Mouse (Mus musculus): ENCODE results near the gene Micu1. TPM values are rescaled to one million over a fixed set of nuclear protein-coding genes. Genes with fewer than 3 reads are reported as not detected.

Gene Micu1
- polyA plus RNA-seq, 1 experiment from 2014 or later: 56.2 TPM

DNA sequence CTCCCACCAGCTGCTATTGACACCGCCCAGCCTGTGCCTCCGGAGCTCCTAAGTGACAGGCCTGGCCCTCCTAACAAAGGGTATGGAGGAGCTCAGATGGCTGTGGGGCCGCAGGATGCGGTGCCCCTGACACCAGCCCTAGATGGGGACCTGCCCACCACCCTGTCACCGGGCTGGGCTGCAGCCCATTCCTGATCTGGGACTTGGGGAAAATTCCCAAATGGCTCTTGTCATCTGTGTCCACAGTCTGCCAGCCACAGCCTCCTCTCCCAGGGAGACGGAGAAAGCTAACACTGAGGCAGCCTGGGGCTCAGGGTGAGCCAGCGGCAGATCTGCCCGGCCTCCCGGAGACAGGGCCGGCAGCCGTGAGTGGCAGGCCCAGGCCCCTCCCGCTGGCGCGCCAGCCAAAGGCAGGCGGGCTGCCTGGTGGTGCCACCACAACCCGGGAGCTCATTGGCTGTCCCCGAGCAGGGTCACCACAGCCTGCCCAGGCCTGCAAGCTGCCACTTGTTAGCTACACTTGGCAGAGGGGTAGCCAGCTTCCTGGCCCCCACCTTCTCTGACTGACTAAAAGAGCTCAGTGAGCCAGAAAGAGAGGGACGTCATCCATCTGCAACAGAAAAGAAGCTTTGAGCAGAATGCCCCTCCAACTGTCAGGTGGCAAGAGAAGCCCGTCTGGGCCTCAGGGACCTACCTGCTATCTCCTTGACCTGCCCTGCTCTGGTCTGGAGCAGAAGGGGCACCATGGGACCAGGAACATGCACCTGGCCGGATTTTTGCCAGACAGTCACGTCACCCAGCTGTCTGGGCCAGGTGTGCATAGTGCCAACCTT, 197.3 kb downstream of the Micu1 start:
- WGBS: 9% methylated on average over 21 of the region's 21 CpGs
- peaks cover 17% of the 10 kb centered on the region; the same call in 1 of the 2 replicates for H3K4me1 ChIP-seq (replicated peaks; ENCODE audit: control insufficient read depth, insufficient read depth)
- DNase-seq (ENCODE audit: low spot score): peak; percentile 95
- ATAC-seq (ENCODE audit: low FRiP score, low TSS enrichment): peak; percentile 92
- peaks cover 13% of the 10 kb centered on the region for H3K36me3 ChIP-seq (ENCODE audit: control insufficient read depth, insufficient read depth, low read length)
- H3K4me3 ChIP-seq (ENCODE audit: low read depth, low read length): no peak overlapping the region
- no peaks in the 10 kb centered on the region for H3K9me3 ChIP-seq (ENCODE audit: control insufficient read depth, low read length)
- H3K27ac ChIP-seq (replicated peaks): peak overlapping the region; percentile 94
- H3K9ac ChIP-seq (ENCODE audit: low read length): peak overlapping the region; percentile 61
- peak overlapping the region; percentile 27; the same call in 1 of the 2 replicates for H3K4me2 ChIP-seq (replicated peaks; ENCODE audit: low read depth)
- TF ChIP-seq EP300 (optimal IDR thresholded peaks at IDR 0.05): peak; percentile 88
- TF ChIP-seq CTCF (IDR thresholded peaks at IDR 0.05; ENCODE audit: low read depth): no peak
- no peaks in the 10 kb centered on the region for H3K27me3 ChIP-seq (ENCODE audit: control insufficient read depth, insufficient read depth, low read length)

DNA sequence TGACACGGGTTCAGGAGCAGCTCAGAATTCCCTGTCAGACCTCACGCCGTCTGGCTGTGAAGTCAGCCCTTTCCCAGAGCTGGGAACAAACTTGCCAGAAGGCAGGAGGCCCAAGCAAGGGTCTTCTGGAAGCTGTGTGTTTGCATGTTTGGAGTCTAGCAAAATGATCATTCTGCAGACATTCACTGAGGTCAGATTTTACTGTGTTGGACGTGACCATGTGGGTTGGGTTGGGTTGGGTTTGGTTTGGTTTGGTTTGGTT, 197.8 kb downstream of the Micu1 start:
- peak overlapping the region; percentile 61 for H3K9ac ChIP-seq (ENCODE audit: low read length)
- peak overlapping the region; percentile 27; the same call in 1 of the 2 replicates for H3K4me2 ChIP-seq (replicated peaks; ENCODE audit: low read depth)
- no peaks in the 10 kb centered on the region for H3K9me3 ChIP-seq (ENCODE audit: control insufficient read depth, low read length)
- no peak for DNase-seq (ENCODE audit: low spot score)
- peaks cover 13% of the 10 kb centered on the region for H3K36me3 ChIP-seq (ENCODE audit: control insufficient read depth, insufficient read depth, low read length)
- H3K27me3 ChIP-seq (ENCODE audit: control insufficient read depth, insufficient read depth, low read length): no peaks in the 10 kb centered on the region
- no peak for ATAC-seq (ENCODE audit: low FRiP score, low TSS enrichment)
- WGBS: 15% methylated on average over 4 of the region's 4 CpGs
- TF ChIP-seq EP300 (optimal IDR thresholded peaks at IDR 0.05) (no peak), CTCF (IDR thresholded peaks at IDR 0.05; ENCODE audit: low read depth) (no peak)
- peak overlapping the region; percentile 94 for H3K27ac ChIP-seq (replicated peaks)
- peaks cover 17% of the 10 kb centered on the region; the same call in 1 of the 2 replicates for H3K4me1 ChIP-seq (replicated peaks; ENCODE audit: control insufficient read depth, insufficient read depth)
- H3K4me3 ChIP-seq (ENCODE audit: low read depth, low read length): no peak overlapping the region

DNA sequence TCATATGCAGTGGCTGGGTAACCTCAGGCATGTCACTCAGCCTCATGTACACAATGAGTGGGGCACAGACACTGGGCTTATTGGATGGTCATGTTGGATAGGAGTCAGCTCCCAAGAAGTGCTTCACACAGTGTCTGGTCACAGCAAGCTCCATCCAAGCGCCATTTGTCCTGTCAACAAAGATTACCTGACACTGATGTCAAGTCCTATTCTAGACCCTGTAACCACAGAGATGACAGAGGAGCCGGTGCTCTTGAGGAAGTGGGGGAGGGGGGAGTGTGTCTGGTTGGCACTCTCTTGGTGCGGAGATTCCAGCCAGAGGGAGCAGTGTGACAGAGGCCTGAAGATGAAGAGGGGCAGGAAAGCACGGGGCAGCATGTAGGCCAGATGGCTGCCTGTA, 198.7 kb downstream of the Micu1 start:
- WGBS: 57% methylated on average over 4 of the region's 4 CpGs
- H3K9me3 ChIP-seq (ENCODE audit: control insufficient read depth, low read length): no peaks in the 10 kb centered on the region
- DNase-seq (ENCODE audit: low spot score) (no peak), ATAC-seq (ENCODE audit: low FRiP score, low TSS enrichment) (no peak)
- no peaks in the 10 kb centered on the region for H3K27me3 ChIP-seq (ENCODE audit: control insufficient read depth, insufficient read depth, low read length)
- no peak overlapping the region for H3K4me2 ChIP-seq (replicated peaks; ENCODE audit: low read depth)
- no peak overlapping the region for H3K9ac ChIP-seq (ENCODE audit: low read length)
- TF ChIP-seq CTCF (IDR thresholded peaks at IDR 0.05; ENCODE audit: low read depth): no peak
- TF ChIP-seq EP300 (optimal IDR thresholded peaks at IDR 0.05): no peak
- H3K36me3 ChIP-seq (ENCODE audit: control insufficient read depth, insufficient read depth, low read length): peaks cover 9% of the 10 kb centered on the region
- peaks cover 17% of the 10 kb centered on the region; the same call in 1 of the 2 replicates for H3K4me1 ChIP-seq (replicated peaks; ENCODE audit: control insufficient read depth, insufficient read depth)
- peak overlapping the region; percentile 73; the same call in 1 of the 2 replicates for H3K27ac ChIP-seq (replicated peaks)
- H3K4me3 ChIP-seq (ENCODE audit: low read depth, low read length): no peak overlapping the region

DNA sequence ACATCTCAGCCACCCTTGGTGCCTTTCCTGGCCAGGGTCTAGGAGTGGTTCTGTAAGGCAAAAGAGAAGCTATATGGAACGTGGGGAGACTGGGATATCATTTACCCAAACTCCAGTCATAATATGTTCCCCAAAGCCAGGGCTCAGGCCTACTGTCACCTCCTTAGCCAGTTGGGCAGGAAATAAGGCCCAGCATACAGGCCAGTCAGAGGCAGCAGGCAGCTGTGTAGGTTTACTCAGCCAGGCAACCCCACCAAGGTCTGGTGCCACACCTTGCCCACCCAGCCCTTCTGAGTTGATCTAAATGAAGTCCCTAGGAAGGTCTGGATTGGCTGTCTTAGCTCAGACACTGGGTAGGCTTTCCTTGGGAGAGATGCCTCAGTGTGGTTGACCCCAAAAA, 199.2 kb downstream of the Micu1 start:
- Histone ChIP-seq H3K27ac (replicated peaks) (peak overlapping the region; percentile 73), H3K27me3 (ENCODE audit: control insufficient read depth, insufficient read depth, low read length) (no peaks in the 10 kb centered on the region), H3K36me3 (ENCODE audit: control insufficient read depth, insufficient read depth, low read length) (peaks cover 4% of the 10 kb centered on the region), H3K4me2 (replicated peaks; ENCODE audit: low read depth) (no peak overlapping the region), H3K4me1 (replicated peaks; ENCODE audit: control insufficient read depth, insufficient read depth) (peaks cover 17% of the 10 kb centered on the region; the same call in 1 of the 2 replicates), H3K9ac (ENCODE audit: low read length) (no peak overlapping the region), H3K4me3 (ENCODE audit: low read depth, low read length) (no peak overlapping the region), H3K9me3 (ENCODE audit: control insufficient read depth, low read length) (no peaks in the 10 kb centered on the region)
- no peak for ATAC-seq (ENCODE audit: low FRiP score, low TSS enrichment)
- no peak for TF ChIP-seq EP300 (optimal IDR thresholded peaks at IDR 0.05)
- no peak for TF ChIP-seq CTCF (IDR thresholded peaks at IDR 0.05; ENCODE audit: low read depth)
- DNase-seq (ENCODE audit: low spot score): no peak
- 76% methylated on average over 1 of the region's 1 CpGs for WGBS

DNA sequence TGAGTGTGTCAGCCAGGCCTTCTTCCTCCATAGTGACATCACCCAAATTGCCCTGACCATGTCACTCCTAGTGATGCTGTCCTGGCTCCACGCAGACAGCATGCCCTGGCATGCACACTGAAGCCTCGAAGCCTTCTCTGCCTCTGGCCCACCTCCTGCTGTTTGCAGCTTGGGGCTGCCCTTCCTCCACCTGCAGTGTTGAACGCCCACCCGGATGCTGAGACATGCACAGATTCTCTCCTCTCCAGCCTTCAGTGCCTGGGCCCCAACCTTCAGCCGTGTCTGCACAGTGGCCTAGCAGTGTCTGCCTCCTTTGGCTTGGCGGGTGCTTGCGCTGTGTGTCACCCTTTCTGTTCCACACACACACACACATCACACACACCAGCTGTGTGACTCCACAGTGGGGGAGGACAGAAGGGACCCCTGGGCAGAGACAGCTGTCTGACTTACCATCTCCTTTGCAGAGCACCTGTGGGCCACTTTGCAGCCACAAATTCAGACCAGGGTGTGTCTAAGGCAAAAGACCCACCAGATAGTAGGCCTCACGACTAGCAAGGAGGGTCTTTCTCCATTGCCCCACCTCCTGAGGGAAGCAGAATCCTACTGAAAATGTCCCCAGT, 199.8 kb downstream of the Micu1 start:
- Histone ChIP-seq H3K9ac (ENCODE audit: low read length) (no peak overlapping the region; the same call in 1 of the 2 replicates), H3K36me3 (ENCODE audit: control insufficient read depth, insufficient read depth, low read length) (peaks cover 2% of the 10 kb centered on the region; the same call in 1 of the 2 replicates), H3K27ac (replicated peaks) (peak overlapping the region; percentile 73), H3K27me3 (ENCODE audit: control insufficient read depth, insufficient read depth, low read length) (no peaks in the 10 kb centered on the region), H3K9me3 (ENCODE audit: control insufficient read depth, low read length) (no peaks in the 10 kb centered on the region), H3K4me2 (replicated peaks; ENCODE audit: low read depth) (no peak overlapping the region), H3K4me1 (replicated peaks; ENCODE audit: control insufficient read depth, insufficient read depth) (peaks cover 18% of the 10 kb centered on the region), H3K4me3 (ENCODE audit: low read depth, low read length) (no peak overlapping the region)
- 60% methylated on average over 8 of the region's 8 CpGs for WGBS
- no peak for ATAC-seq (ENCODE audit: low FRiP score, low TSS enrichment)
- TF ChIP-seq CTCF (IDR thresholded peaks at IDR 0.05; ENCODE audit: low read depth): no peak
- no peak for TF ChIP-seq EP300 (optimal IDR thresholded peaks at IDR 0.05)
- no peak for DNase-seq (ENCODE audit: low spot score)

DNA sequence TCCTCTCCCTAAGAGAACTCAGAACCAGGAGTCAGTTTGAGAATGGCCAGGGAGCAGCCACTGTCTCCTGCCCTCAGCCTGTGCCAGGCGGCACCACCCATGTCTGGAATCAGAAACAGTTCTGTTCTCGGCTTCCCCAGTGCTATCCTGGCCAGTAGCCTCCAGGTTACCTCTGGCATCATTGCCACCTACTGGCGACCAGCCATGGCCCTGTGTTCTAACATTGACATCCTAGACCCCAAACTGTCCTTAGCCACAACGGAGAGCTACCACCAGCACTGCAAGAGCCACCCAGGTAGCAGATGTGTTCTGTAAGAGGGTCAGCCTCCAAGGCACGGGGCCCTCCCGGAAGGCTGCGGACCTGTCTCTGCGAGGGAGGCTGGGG, 200.3 kb downstream of the Micu1 start:
- Histone ChIP-seq H3K36me3 (ENCODE audit: control insufficient read depth, insufficient read depth, low read length) (peaks cover 2% of the 10 kb centered on the region; the same call in 1 of the 2 replicates), H3K4me1 (replicated peaks; ENCODE audit: control insufficient read depth, insufficient read depth) (peaks cover 23% of the 10 kb centered on the region), H3K9ac (ENCODE audit: low read length) (no peak overlapping the region; the same call in 1 of the 2 replicates), H3K4me3 (ENCODE audit: low read depth, low read length) (no peak overlapping the region), H3K9me3 (ENCODE audit: control insufficient read depth, low read length) (no peaks in the 10 kb centered on the region), H3K27me3 (ENCODE audit: control insufficient read depth, insufficient read depth, low read length) (no peaks in the 10 kb centered on the region), H3K4me2 (replicated peaks; ENCODE audit: low read depth) (no peak overlapping the region), H3K27ac (replicated peaks) (peak overlapping the region; percentile 73)
- ATAC-seq (ENCODE audit: low FRiP score, low TSS enrichment): no peak
- DNase-seq (ENCODE audit: low spot score): no peak
- TF ChIP-seq CTCF (IDR thresholded peaks at IDR 0.05; ENCODE audit: low read depth) (no peak), EP300 (optimal IDR thresholded peaks at IDR 0.05) (no peak)
- WGBS: 37% methylated on average over 8 of the region's 8 CpGs

Data from stomach, postnatal 0 days (tissue).